Mouse (Mus musculus): ENCODE measurements around the gene Aup1.

GRCm38 (mm10) chr6:83037188-83037587 lies 17.1 kb upstream of the Aup1 start:
- TF ChIP-seq CTCF (IDR thresholded peaks at IDR 0.05; ENCODE audit: low read depth) (no peak), EP300 (optimal IDR thresholded peaks at IDR 0.05) (no peak)

All from stomach, postnatal 0 days (tissue).